Mouse (Mus musculus): ENCODE measurements at regions not wholly inside any gene's neighbourhood (a gene's known extent, or its start where the extent isn't known, plus 50 kb on each side); places are given as distances from the start of the nearest gene placed in this dataset.

DNA sequence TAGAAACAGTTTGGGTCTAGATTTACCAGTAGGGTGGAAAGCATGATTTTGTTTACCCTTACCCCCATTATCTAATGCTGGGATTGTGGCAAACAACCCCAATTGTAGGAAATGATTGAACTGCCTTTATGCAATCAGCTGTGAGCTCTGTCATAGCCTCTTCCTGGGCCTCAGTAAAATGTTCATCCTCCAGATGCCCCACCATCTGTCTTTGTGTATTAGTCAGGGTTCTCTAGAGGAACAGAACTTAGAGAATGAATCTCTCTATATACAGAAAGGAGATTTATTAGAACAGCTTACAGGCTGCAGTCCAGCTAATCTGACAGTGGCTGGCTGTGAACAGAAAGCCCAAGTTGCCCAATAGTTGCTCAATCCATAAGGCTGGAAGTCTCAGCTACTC lies 2698.1 kb upstream of the 5930422O12Rik start:
- TF ChIP-seq CTCF (IDR thresholded peaks at IDR 0.05; ENCODE audit: low read depth) (no peak), EP300 (IDR thresholded peaks at IDR 0.05; ENCODE audit: low read depth) (no peak)
